Mouse (Mus musculus) testis, adult 2 months (tissue): ENCODE measurements around the gene Ahcyl2.

Experiments used
- CTCF ChIP-seq: fragments of 200-500 bp; IDR thresholded peaks from 2 replicates; pipeline ENCODE4 v1.5.1; 2012; ENCODE audit warnings: low read depth, mild to moderate bottlenecking, inconsistent platforms, low read length, moderate library complexity; ENCODE audit not compliant: control insufficient read depth, insufficient read depth, insufficient replicate concordance
- POLR2A ChIP-seq: fragments of 200-500 bp; IDR thresholded peaks from 2 replicates; pipeline ENCODE4 v1.6.1; 2012; ENCODE audit warnings: low read depth, mild to moderate bottlenecking, inconsistent platforms, low read length, moderate library complexity; ENCODE audit not compliant: control insufficient read depth

GRCm38 (mm10) chr6:29805381-29805780, 37.6 kb downstream of the Ahcyl2 start:
- TF ChIP-seq CTCF (no peak), POLR2A (no peak)
